Mouse (Mus musculus) lung, postnatal 36 days (tissue): ENCODE results near the gene Gm20388.
A peak's percentile ranks its signal among the peaks of the same experiment; 100 is the strongest.

ENCODE experiments used
- DNase-seq: peaks from one replicate; pipeline ENCODE4 v3.0.0; 2022; ENCODE audit warnings: mixed read lengths

The Gm20388 gene

GRCm38 (mm10) chr8:122124326-122124725 lies 2213.7 kb downstream of the Gm20388 start:
- DNase-seq = no peak

DNA sequence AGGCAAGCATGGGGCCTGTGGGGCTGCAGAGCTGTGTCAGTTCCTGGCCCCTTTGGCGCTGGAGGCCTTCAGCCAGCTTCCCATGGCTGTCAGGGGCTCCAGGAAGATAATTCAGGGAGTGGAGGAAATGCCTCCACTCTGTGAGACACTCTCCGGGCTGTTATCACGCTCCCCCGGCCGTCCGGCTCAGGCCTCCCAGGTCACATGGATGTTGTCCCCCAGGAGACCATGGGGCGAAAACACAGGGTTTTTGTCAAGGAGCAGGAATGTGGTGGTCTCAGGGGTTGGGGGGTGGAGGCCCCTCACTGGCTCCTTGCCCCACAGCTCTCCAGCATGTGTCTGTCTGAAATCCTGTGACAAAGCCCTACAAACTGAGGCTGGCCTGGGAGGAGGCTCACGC lies 2216.0 kb downstream of the Gm20388 start:
- no peak for DNase-seq

- peak; percentile 14 for DNase-seq
These were observed 2223.5 kb downstream of the Gm20388 start for GRCm38 (mm10) chr8:122134121-122134529.

GRCm38 (mm10) chr8:122135494-122135893 lies 2224.9 kb downstream of the Gm20388 start:
- DNase-seq = no peak

DNA sequence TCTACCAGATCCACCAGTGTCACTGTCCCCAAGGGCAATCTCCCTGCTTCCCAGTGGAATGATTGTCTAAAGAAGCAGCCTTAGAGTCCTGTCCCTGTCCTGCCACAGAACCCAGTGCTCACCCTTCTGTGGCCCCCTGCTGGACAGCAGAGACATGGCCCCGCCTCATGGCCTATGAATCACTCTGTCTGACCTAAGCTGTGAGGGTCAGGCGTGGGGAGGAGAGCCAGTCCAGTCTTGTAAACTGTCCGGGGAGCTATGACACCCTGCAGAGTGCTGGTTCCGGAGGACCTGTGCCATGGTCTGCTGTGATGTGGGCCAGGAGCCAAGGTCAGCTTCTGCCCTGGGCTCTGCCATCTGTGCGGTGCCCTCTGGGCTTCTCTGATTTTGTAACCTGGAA lies 2229.1 kb downstream of the Gm20388 start:
- DNase-seq = peak; percentile 84

DNA sequence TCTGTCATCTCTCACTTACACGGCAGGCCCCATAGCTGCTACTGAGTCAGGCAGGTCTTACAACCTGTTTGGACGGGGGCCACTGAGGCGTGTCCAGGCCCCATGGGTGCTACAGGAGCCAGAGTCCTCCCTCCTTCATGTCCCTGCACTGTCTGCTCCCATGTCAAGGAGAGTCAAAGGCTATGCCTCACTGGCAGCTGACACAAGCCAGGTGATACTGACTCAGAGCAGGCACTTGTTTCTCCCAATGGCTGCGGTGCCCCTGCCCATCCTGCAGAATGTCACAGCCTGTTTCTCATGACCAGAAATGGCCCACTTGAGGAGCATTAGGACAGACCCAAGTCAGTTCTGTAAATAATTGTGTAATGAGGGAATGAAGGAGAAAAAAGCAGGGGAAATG lies 2229.8 kb downstream of the Gm20388 start:
- no peak for DNase-seq

DNA sequence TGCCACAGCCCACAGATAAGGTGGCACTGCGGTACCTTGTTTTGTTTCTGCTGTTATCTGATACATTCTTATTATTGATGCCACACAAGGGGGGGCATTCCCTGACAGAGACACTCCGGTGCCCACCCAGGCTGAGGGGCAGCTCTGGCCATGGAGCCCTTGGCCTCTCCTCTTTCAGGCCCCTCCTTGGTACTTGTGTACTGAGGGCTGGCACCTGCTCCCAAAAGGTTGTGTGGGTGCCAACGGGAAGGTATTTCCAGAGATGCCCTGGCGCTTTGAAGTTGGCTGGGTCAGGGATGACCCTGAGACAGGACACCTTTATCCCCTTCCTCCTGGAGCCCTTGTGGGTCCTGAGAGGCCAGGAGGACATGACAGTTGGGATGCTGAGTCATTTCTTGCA lies 2231.8 kb downstream of the Gm20388 start:
- no peak for DNase-seq

- DNase-seq = no peak
These were observed 2232.6 kb downstream of the Gm20388 start for GRCm38 (mm10) chr8:122143231-122143630.

DNA sequence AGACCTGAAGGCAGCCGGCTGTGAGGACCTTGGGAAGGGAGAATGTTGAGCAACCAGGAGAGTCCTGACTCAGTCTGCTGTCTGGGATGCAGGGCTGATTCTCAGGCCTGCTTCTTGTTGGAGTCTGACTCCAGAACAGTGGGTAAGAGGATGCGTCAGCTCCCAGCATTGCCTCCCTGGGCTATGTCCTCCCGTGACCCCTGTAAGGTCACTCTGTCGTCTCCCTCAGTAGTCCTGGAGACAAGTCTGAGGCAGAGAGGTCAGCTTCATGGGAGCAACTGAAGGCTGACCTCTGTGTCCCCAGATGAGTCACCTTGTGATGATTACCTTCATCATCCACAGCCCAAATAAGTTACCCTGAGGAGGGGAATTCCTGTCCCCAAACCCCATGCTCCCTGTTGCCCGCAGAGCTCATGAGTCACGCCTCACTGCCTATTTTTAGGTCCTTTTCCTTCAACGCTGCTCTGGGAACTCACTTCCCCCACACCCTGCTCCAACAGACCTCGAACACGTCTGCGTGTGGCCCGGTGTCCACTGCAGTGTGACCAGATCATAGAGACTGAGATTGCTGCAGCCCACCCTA lies 2234.2 kb downstream of the Gm20388 start:
- no peak for DNase-seq

DNA sequence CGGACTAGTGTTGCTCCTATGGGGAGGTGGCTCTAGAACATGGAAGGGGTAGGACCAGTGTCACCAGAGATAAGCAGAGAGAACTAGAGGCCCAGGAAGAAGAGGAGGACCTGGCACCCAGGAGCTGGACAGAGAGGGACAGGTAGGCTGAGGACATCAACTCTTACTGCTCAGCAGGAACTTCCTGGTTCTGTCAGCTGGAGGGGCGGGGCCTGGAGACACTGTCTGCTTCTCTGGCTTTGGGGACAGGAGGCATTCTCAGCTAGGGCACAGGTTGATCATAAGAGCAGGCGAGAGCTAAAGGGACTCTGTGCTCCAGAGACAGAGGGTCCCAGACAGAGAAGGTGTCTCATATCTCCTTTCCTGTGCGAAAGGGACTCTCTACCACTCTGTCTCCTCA lies 2238.4 kb downstream of the Gm20388 start:
- no peak for DNase-seq

GRCm38 (mm10) chr8:122149606-122150005 lies 2239.0 kb downstream of the Gm20388 start:
- DNase-seq = no peak

- DNase-seq = no peak
These were observed 2240.9 kb downstream of the Gm20388 start for GRCm38 (mm10) chr8:122151541-122151940.

GRCm38 (mm10) chr8:122155082-122155643 lies 2244.5 kb downstream of the Gm20388 start:
- no peak for DNase-seq

- DNase-seq = no peak
These were observed 2245.3 kb downstream of the Gm20388 start for GRCm38 (mm10) chr8:122155964-122156363.

- DNase-seq = no peak
These were observed 2247.0 kb downstream of the Gm20388 start for GRCm38 (mm10) chr8:122157689-122158088.

DNA sequence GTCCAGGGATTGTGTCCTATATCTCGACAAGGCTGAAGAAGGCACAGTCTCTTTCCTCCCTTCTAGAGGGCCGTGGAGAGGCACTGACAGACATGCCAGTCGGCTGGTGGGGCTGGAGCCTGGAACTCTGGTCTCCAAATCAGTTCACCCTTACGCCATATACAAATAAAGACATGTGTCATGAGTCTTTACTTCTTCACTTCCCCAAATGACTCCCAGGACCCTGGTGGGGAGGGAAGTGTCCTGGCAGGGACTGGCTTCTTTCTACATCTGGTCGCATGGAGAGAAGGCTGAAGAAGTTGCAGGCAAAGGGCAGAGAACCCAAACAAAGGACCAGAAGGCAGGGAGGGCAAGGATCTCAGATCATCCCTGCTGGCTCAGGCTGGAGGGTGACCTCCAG lies 2249.5 kb downstream of the Gm20388 start:
- DNase-seq = no peak

GRCm38 (mm10) chr8:122162992-122163391 lies 2252.4 kb downstream of the Gm20388 start:
- peak; percentile 77 for DNase-seq

GRCm38 (mm10) chr8:122167204-122167860 lies 2256.7 kb downstream of the Gm20388 start:
- DNase-seq = no peak

GRCm38 (mm10) chr8:122169446-122169845 lies 2258.8 kb downstream of the Gm20388 start:
- DNase-seq = no peak

GRCm38 (mm10) chr8:122171823-122172222 lies 2261.2 kb downstream of the Gm20388 start:
- no peak for DNase-seq

DNA sequence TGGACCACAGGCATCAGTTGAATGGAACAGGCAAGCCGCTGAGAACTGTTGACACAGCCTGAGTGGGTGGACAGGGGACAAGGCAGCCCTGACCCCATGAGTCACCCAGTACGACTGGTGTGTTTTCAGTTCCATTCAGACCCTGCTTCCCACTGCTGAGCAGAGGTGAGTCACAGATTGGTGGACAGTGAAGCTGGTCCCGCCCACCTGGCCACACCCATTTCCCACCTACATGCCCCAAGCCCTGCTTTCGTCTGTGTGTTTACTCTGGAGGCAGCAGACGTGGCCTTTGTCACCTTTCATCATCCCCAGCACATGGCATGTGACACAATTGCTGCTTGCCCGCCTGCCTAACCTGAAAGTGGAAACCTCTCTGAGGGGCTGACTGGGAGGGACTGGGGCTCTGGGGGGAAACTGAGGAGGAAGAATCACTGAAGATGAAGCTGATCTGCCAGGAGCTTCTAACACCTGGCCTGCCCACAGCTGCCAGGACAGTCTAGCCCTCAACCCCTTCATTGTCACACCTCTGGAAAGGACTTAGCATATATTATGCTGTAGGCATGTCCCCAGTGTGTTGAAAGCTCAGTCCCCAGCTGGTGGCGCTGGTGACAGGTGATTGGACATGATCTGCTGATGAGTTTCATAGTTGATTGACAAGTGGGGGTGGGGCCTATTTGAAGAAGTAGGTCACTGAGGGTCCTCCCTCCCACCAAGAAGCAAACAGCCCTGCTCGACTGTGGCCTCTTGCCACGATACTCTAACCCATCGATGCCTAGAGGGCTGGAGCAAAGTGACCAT lies 2263.7 kb downstream of the Gm20388 start:
- DNase-seq = peak; percentile 27

DNA sequence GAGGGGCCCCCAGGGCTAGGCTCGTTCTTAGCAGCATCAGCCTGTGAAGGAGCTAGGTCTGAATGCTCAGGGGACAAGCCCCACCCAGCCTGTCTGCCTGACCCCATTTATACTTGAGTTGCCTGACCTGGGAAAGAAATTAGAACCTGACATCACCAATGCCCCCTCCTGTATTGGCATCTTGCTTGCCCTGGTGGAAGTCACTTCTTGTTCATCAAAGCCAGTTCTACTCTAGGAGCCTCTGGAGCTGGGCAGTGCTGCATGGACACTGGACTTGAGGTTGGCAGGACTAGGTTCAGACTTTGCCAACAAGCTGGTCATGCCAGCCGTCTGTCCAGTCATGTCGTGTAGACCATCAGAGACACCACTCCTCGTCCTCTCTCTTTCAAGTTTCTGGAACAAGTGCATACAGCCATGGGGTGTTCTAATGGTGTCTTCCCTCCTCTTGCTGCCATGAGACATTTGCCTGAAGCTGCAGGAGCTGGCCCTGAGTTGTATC lies 2267.8 kb downstream of the Gm20388 start:
- no peak for DNase-seq

- DNase-seq = no peak
These were observed 2268.7 kb downstream of the Gm20388 start for GRCm38 (mm10) chr8:122179354-122179753.
